Mouse (Mus musculus): ENCODE results near the gene Chek2.

Gene Chek2

GRCm38 (mm10) chr5:110898169-110898568 lies 58.4 kb downstream of the Chek2 start:
- peak; percentile 71 for DNase-seq (ENCODE audit: low read depth, low spot score)

GRCm38 (mm10) chr5:110898785-110899184 lies 59.0 kb downstream of the Chek2 start:
- no peak for DNase-seq (ENCODE audit: low read depth, low spot score)

DNA sequence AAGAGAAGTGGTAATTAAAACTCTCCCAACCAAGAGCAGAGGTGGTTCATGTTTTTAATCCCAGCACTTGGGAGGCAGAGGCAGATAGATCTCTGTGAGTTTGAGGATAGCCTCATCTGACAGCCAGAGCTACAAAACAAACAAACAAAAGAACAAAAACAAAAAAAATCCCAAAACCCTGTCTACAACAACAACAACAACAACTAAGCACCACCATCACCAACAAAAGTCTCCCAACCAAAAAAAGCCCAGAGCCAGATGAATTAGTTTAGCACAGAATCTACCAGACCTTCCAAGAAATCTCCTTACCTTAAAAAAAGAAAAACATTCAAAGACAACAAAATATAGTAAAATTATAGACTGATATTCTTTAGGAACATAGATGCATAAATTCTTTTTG lies 60.6 kb downstream of the Chek2 start:
- no peak for DNase-seq (ENCODE audit: low read depth, low spot score)

DNA sequence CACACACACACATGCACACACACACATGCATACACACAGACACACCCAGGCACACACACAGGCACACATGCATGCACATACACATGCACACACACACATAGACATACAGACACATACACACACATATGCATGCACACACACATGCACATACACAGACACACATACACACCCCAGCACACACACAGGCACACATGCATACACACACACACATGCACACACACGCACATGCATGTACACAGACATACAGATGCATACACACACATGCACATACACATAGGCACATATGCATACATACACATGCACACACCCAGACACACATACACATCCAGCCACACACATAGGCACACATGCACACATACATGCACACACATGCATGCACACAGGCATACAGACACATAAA lies 66.9 kb downstream of the Chek2 start:
- DNase-seq (ENCODE audit: low read depth, low spot score) = no peak

GRCm38 (mm10) chr5:110908879-110909278 lies 69.1 kb downstream of the Chek2 start:
- DNase-seq (ENCODE audit: low read depth, low spot score) = no peak

DNA sequence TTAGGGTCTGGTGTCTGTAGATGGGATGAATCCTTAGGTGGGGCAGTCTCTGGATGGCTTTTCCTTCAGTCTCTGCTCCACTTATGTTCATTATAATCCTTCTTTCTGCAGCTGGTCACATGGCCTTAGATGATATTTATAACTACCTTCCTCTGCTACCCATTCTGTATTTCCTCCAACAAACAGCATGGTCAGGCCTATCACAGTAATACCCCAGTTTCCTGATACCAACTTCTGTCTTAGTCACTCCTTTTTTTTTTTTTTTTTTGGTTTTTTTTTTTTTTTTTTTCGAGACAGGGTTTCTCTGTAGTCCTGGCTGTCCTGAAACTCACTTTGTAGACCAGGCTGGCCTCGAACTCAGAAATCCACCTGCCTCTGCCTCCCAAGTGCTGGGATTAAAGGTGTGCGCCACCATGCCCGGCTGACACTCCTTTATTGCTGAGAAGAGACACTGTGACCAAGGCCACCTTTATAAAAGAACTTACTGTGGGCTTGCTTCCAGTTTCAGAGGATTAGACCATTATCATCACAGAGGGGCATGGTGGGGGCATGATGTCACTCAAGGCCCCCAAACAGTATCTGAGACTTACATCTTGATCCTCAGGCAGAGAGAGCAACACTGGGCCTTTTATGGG lies 70.3 kb downstream of the Chek2 start:
- DNase-seq (ENCODE audit: low read depth, low spot score) = no peak

DNA sequence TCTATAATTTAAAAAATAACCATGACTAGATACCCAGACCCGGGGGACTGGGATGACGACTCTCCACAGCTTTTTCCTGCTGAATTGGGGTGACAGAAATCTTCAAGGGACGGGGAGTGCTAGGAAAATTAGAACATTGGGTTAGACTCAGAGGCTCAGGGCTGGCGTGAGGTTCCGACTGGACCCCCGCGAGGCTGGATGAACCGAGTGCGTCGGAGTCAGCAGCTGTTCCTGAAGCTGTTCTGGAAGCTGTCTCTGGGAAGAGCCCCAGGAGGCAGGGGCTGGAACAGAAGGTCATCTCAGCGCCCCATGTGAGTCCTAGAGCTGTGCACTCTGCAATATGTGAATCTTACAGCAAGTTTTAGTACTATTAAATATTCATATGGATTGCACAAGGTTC lies 75.1 kb downstream of the Chek2 start:
- DNase-seq (ENCODE audit: low read depth, low spot score) = no peak

DNA sequence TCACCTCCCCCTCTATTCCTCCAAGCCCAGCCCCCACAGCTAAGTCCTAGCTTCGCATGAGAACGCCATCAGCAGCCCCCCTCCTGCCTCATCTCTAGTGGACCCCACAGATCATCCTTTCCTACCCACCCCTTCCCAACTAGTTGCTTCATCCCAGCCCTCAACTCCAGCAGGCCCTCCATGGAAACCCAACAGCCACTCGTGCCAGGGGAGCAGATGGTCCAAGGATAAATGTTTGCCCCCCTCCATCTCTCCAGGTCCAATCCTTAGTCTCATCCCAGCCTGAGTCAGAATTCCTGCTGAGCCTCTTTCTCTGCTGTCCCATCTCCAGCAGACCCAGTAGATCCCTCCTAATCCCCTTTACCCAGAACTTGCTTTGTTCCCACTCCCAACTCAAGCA lies 76.5 kb downstream of the Chek2 start:
- no peak for DNase-seq (ENCODE audit: low read depth, low spot score)

GRCm38 (mm10) chr5:110919541-110919940 lies 79.8 kb downstream of the Chek2 start:
- no peak for DNase-seq (ENCODE audit: low read depth, low spot score)

DNA sequence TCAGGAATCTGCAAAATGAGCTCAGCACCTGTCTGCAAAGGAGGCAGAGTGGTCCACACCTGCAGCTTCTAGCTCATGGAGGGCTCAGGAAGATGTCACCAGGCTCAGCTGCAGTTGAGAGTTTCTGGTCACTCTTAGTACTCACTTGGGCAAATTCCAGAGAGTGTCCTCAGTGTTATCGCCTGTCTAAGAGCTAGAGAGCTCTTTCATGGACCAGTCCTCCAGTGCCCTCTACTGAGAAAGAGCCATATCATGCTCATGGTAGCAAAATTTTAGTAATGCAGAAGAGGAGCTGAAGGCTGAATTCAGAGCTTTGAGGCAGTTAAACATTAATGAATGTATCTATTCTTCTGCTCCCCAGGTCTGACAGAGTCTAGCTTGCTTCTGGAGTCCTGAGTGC lies 83.6 kb downstream of the Chek2 start:
- DNase-seq (ENCODE audit: low read depth, low spot score) = no peak
